Mouse (Mus musculus): ENCODE results near the gene Polr2e. TPM values are rescaled to one million over a fixed set of nuclear protein-coding genes. Genes with fewer than 3 reads are reported as not detected.

Gene Polr2e
- polyA plus RNA-seq, 1 experiment: 226 TPM

GRCm38 (mm10) chr10:79995636-79996035 is 44.0 kb downstream of the Polr2e start:
- peaks cover 31% of the 10 kb centered on the region for H3K4me1 ChIP-seq (replicated peaks; ENCODE audit: control insufficient read depth, insufficient read depth, low read length)
- DNase-seq: no peak
- TF ChIP-seq CTCF (IDR thresholded peaks at IDR 0.05; ENCODE audit: borderline replicate concordance, control insufficient read depth, extremely low read depth, insufficient read depth, low read length, poor library complexity) (no peak), POLR2A (IDR thresholded peaks at IDR 0.05; ENCODE audit: control insufficient read depth, extremely low read depth, insufficient read depth, low read length, poor library complexity) (no peak)
- peak overlapping the region; percentile 51; the same call in 1 of the 2 replicates for H3K27ac ChIP-seq (ENCODE audit: control insufficient read depth, insufficient read depth, low read length)
- WGBS: 44% methylated on average over 1 of the region's 1 CpGs
- H3K27me3 ChIP-seq (ENCODE audit: control insufficient read depth, insufficient read depth, low read length): no peaks in the 10 kb centered on the region
- H3K4me3 ChIP-seq (ENCODE audit: control insufficient read depth, insufficient read depth, low read length): no peak overlapping the region
- H3K36me3 ChIP-seq (ENCODE audit: control insufficient read depth, insufficient read depth, low read length): peaks cover 16% of the 10 kb centered on the region

- Histone ChIP-seq H3K27me3 (ENCODE audit: control insufficient read depth, insufficient read depth, low read length) (no peaks in the 10 kb centered on the region), H3K4me3 (ENCODE audit: control insufficient read depth, insufficient read depth, low read length) (no peak overlapping the region), H3K4me1 (replicated peaks; ENCODE audit: control insufficient read depth, insufficient read depth, low read length) (peaks cover 37% of the 10 kb centered on the region), H3K27ac (ENCODE audit: control insufficient read depth, insufficient read depth, low read length) (peak overlapping the region; percentile 51; the same call in 1 of the 2 replicates), H3K36me3 (ENCODE audit: control insufficient read depth, insufficient read depth, low read length) (peaks cover 16% of the 10 kb centered on the region)
- no peak for DNase-seq
- TF ChIP-seq POLR2A (IDR thresholded peaks at IDR 0.05; ENCODE audit: control insufficient read depth, extremely low read depth, insufficient read depth, low read length, poor library complexity) (no peak), CTCF (IDR thresholded peaks at IDR 0.05; ENCODE audit: borderline replicate concordance, control insufficient read depth, extremely low read depth, insufficient read depth, low read length, poor library complexity) (no peak)
- 26% methylated on average over 16 of the region's 16 CpGs for WGBS
Observed at GRCm38 (mm10) chr10:79994397-79995115, 45.0 kb downstream of the Polr2e start.

GRCm38 (mm10) chr10:79991548-79991947 is 48.0 kb downstream of the Polr2e start:
- TF ChIP-seq CTCF (IDR thresholded peaks at IDR 0.05; ENCODE audit: borderline replicate concordance, control insufficient read depth, extremely low read depth, insufficient read depth, low read length, poor library complexity): no peak
- H3K36me3 ChIP-seq (ENCODE audit: control insufficient read depth, insufficient read depth, low read length): peaks cover 16% of the 10 kb centered on the region
- no peak for DNase-seq
- H3K27ac ChIP-seq (ENCODE audit: control insufficient read depth, insufficient read depth, low read length): no peak overlapping the region
- peaks cover 56% of the 10 kb centered on the region for H3K4me1 ChIP-seq (replicated peaks; ENCODE audit: control insufficient read depth, insufficient read depth, low read length)
- H3K27me3 ChIP-seq (ENCODE audit: control insufficient read depth, insufficient read depth, low read length): no peaks in the 10 kb centered on the region
- 98% methylated on average over 6 of the region's 6 CpGs for WGBS
- H3K4me3 ChIP-seq (ENCODE audit: control insufficient read depth, insufficient read depth, low read length): no peak overlapping the region

- DNase-seq: no peak
- Histone ChIP-seq H3K36me3 (ENCODE audit: control insufficient read depth, insufficient read depth, low read length) (peaks cover 16% of the 10 kb centered on the region), H3K27ac (ENCODE audit: control insufficient read depth, insufficient read depth, low read length) (no peak overlapping the region), H3K27me3 (ENCODE audit: control insufficient read depth, insufficient read depth, low read length) (no peaks in the 10 kb centered on the region), H3K4me3 (ENCODE audit: control insufficient read depth, insufficient read depth, low read length) (no peak overlapping the region), H3K4me1 (replicated peaks; ENCODE audit: control insufficient read depth, insufficient read depth, low read length) (peaks cover 60% of the 10 kb centered on the region)
- TF ChIP-seq CTCF (IDR thresholded peaks at IDR 0.05; ENCODE audit: borderline replicate concordance, control insufficient read depth, extremely low read depth, insufficient read depth, low read length, poor library complexity) (no peak), POLR2A (IDR thresholded peaks at IDR 0.05; ENCODE audit: control insufficient read depth, extremely low read depth, insufficient read depth, low read length, poor library complexity) (no peak)
- 95% methylated on average over 12 of the region's 12 CpGs for WGBS
Observed at GRCm38 (mm10) chr10:79991099-79991498, 48.5 kb downstream of the Polr2e start.

GRCm38 (mm10) chr10:79989870-79990269 is 49.7 kb downstream of the Polr2e start:
- Histone ChIP-seq H3K4me3 (ENCODE audit: control insufficient read depth, insufficient read depth, low read length) (no peak overlapping the region), H3K27me3 (ENCODE audit: control insufficient read depth, insufficient read depth, low read length) (no peaks in the 10 kb centered on the region), H3K36me3 (ENCODE audit: control insufficient read depth, insufficient read depth, low read length) (peaks cover 16% of the 10 kb centered on the region), H3K4me1 (replicated peaks; ENCODE audit: control insufficient read depth, insufficient read depth, low read length) (peaks cover 52% of the 10 kb centered on the region), H3K27ac (ENCODE audit: control insufficient read depth, insufficient read depth, low read length) (no peak overlapping the region)
- TF ChIP-seq CTCF (IDR thresholded peaks at IDR 0.05; ENCODE audit: borderline replicate concordance, control insufficient read depth, extremely low read depth, insufficient read depth, low read length, poor library complexity) (no peak), POLR2A (IDR thresholded peaks at IDR 0.05; ENCODE audit: control insufficient read depth, extremely low read depth, insufficient read depth, low read length, poor library complexity) (no peak)
- WGBS: 78% methylated on average over 15 of the region's 15 CpGs
- no peak for DNase-seq

GRCm38 (mm10) chr10:79989272-79989786 is 50.3 kb downstream of the Polr2e start:
- DNase-seq: no peak
- TF ChIP-seq CTCF (IDR thresholded peaks at IDR 0.05; ENCODE audit: borderline replicate concordance, control insufficient read depth, extremely low read depth, insufficient read depth, low read length, poor library complexity): no peak
- TF ChIP-seq POLR2A (IDR thresholded peaks at IDR 0.05; ENCODE audit: control insufficient read depth, extremely low read depth, insufficient read depth, low read length, poor library complexity): no peak
- WGBS: 55% methylated on average over 8 of the region's 8 CpGs
- peaks cover 14% of the 10 kb centered on the region for H3K36me3 ChIP-seq (ENCODE audit: control insufficient read depth, insufficient read depth, low read length)
- peaks cover 47% of the 10 kb centered on the region for H3K4me1 ChIP-seq (replicated peaks; ENCODE audit: control insufficient read depth, insufficient read depth, low read length)
- peak overlapping the region; percentile 53 for H3K4me3 ChIP-seq (ENCODE audit: control insufficient read depth, insufficient read depth, low read length)
- peak overlapping the region; percentile 14; the same call in 1 of the 2 replicates for H3K27ac ChIP-seq (ENCODE audit: control insufficient read depth, insufficient read depth, low read length)
- H3K27me3 ChIP-seq (ENCODE audit: control insufficient read depth, insufficient read depth, low read length): no peaks in the 10 kb centered on the region

Data from thymus, adult 2 months (tissue).